Mouse (Mus musculus): ENCODE data around the gene Adra2a. TPM values are rescaled to one million over a fixed set of nuclear protein-coding genes. Genes with fewer than 3 reads are reported as not detected.

Adra2a gene
- polyA plus RNA-seq, 1 experiment from 2014 or later: not detected

DNA sequence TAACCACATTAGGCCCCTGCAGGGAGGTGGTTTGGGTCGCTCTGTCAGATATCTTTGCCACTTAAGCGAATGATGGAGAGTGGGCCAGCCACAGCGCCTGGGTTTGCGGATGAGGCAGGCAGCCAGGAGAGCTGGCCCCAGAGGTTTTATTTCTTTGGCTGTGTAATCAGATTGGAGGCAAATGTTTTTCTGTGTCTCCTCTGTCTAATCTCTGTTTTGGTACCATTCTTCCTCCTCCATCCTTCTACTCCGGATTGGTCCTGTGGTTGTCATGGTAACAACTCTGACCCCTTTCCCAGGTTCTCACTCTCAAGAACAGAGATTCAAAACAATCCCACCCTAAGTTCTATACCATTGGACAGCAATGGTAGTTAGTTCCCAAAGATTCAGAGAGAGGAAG, 51.8 kb downstream of the Adra2a start:
- H3K4me1 ChIP-seq (ENCODE audit: control insufficient read depth, insufficient read depth, low read length): 0 out of 2 replicates have a peak, but pooled peaks cover 2% of the 10 kb centered on the region
- H3K9me3 ChIP-seq (ENCODE audit: control insufficient read depth, low read length): no peaks in the 10 kb centered on the region
- no peak overlapping the region for H3K9ac ChIP-seq (ENCODE audit: low read length)
- WGBS: 89% methylated on average over 5 of the region's 5 CpGs
- no peak overlapping the region for H3K4me3 ChIP-seq (ENCODE audit: low read depth, low read length)
- H3K27ac ChIP-seq (replicated peaks; ENCODE audit: low read depth, low read length): no peak overlapping the region
- H3K4me2 ChIP-seq (ENCODE audit: low read depth, severe bottlenecking): no peak overlapping the region
- no peak for DNase-seq (ENCODE audit: low spot score)
- no peak for ATAC-seq (ENCODE audit: insufficient number of reproducible peaks, low FRiP score, low TSS enrichment, low read depth)
- no peaks in the 10 kb centered on the region for H3K27me3 ChIP-seq (ENCODE audit: control insufficient read depth, insufficient read depth, low read length)
- H3K36me3 ChIP-seq (ENCODE audit: control insufficient read depth, insufficient read depth, low read length): no peaks in the 10 kb centered on the region

GRCm38 (mm10) chr19:54098367-54098766, 54.4 kb downstream of the Adra2a start:
- no peaks in the 10 kb centered on the region for H3K27me3 ChIP-seq (ENCODE audit: control insufficient read depth, insufficient read depth, low read length)
- H3K4me2 ChIP-seq (ENCODE audit: low read depth, severe bottlenecking): no peak overlapping the region
- no peaks in the 10 kb centered on the region for H3K36me3 ChIP-seq (ENCODE audit: control insufficient read depth, insufficient read depth, low read length)
- DNase-seq (ENCODE audit: low spot score) (no peak), ATAC-seq (ENCODE audit: insufficient number of reproducible peaks, low FRiP score, low TSS enrichment, low read depth) (no peak)
- no peaks in the 10 kb centered on the region for H3K9me3 ChIP-seq (ENCODE audit: control insufficient read depth, low read length)
- no peak overlapping the region for H3K4me3 ChIP-seq (ENCODE audit: low read depth, low read length)
- H3K4me1 ChIP-seq (ENCODE audit: control insufficient read depth, insufficient read depth, low read length): 0 out of 2 replicates have a peak, but pooled peaks cover 2% of the 10 kb centered on the region
- H3K9ac ChIP-seq (ENCODE audit: low read length): no peak overlapping the region
- no peak overlapping the region for H3K27ac ChIP-seq (replicated peaks; ENCODE audit: low read depth, low read length)
- whole genome bisulfite sequencing: 85% methylated on average over 3 of the region's 3 CpGs

Other genes with a start within 250 kb of the Adra2a start
- gene Pdcd4, start 151.9 kb upstream of the Adra2a start, polyA plus RNA-seq (2014; fragmentation: Nextera tagmentation; extraction: Ambion mirVana): 75.5 and 80.7 TPM in 2 replicates
- 52.3 and 60.8 TPM in 2 replicates for gene Shoc2, start 99.8 kb upstream of the Adra2a start, polyA plus RNA-seq (2014; fragmentation: Nextera tagmentation; extraction: Ambion mirVana)
- gene Bbip1, start 99.5 kb upstream of the Adra2a start, polyA plus RNA-seq (2014; fragmentation: Nextera tagmentation; extraction: Ambion mirVana): 98.0 and 100 TPM in 2 replicates